Mouse (Mus musculus) brain, embryonic 14.5 days (tissue): ENCODE measurements at regions not wholly inside any gene's neighbourhood (a gene's known extent, or its start where the extent isn't known, plus 50 kb on each side); places are given as distances from the start of the nearest gene placed in this dataset.

Source experiments
- CTCF ChIP-seq: fragments of 200-500 bp; IDR thresholded peaks from 2 replicates; pipeline ENCODE4 v1.5.1; 2012; ENCODE audit warnings: inconsistent platforms, mild to moderate bottlenecking, moderate library complexity, borderline replicate concordance; ENCODE audit not compliant: insufficient read depth, insufficient read length; ENCODE audit errors: extremely low read depth
- POLR2A ChIP-seq: fragments of 200-500 bp; IDR thresholded peaks from 2 replicates; pipeline ENCODE4 v1.6.1; 2012; ENCODE audit warnings: mild to moderate bottlenecking, inconsistent platforms, borderline replicate concordance; ENCODE audit not compliant: poor library complexity, insufficient read depth, insufficient read length, severe bottlenecking; ENCODE audit errors: extremely low read depth

DNA sequence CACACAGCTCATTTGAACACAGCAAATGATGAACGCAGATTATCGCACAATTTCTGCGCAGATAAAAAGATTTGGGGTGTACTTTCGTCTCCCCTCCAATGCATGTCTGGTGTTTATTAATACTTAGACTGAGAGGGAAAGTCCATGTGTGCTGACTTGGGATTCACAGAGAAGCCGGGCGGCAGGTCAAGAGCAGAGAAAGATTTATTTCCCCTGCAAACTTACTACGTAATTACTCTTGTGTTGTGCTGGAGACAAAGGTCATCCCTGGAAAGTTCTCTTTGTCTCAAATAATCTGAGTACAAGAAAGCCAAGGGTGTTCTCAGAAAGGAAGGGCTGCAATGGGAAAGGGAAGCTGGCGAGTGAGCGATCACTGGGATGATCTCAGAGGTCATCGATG, 127.9 kb upstream of the Nr5a2 start:
- TF ChIP-seq CTCF: no peak
- no peak for TF ChIP-seq POLR2A
